Mouse (Mus musculus) adrenal gland (tissue): ENCODE data around the gene Otub2.

Experiments
- intact Hi-C: fragments of 180-260 bp; cut with DNase I; formaldehyde crosslinking; loops from one replicate; pipeline ENCODE4 v1.15.1; 2025
- long read RNA-seq, 2 experiments: library from polyadenylated mRNA; unstranded; transcript quantifications; one replicate each; pipeline ENCODE4 v2.0.0; 2020; ENCODE audit warnings: borderline replicate concordance in 1 of 2; ENCODE audit not compliant: insufficient replicate concordance in 1 of 2

The Otub2 gene
- long read RNA-seq, experiment 1, partial matches to known transcripts: 0 of 2 reads
- long read RNA-seq, experiment 1, other reads (novel, unspliced or antisense): 0 of 2 reads
- long read RNA-seq, experiment 2, partial matches to known transcripts: 1 of 5 reads
- long read RNA-seq, experiment 2, other reads (novel, unspliced or antisense): 0 of 5 reads

DNA sequence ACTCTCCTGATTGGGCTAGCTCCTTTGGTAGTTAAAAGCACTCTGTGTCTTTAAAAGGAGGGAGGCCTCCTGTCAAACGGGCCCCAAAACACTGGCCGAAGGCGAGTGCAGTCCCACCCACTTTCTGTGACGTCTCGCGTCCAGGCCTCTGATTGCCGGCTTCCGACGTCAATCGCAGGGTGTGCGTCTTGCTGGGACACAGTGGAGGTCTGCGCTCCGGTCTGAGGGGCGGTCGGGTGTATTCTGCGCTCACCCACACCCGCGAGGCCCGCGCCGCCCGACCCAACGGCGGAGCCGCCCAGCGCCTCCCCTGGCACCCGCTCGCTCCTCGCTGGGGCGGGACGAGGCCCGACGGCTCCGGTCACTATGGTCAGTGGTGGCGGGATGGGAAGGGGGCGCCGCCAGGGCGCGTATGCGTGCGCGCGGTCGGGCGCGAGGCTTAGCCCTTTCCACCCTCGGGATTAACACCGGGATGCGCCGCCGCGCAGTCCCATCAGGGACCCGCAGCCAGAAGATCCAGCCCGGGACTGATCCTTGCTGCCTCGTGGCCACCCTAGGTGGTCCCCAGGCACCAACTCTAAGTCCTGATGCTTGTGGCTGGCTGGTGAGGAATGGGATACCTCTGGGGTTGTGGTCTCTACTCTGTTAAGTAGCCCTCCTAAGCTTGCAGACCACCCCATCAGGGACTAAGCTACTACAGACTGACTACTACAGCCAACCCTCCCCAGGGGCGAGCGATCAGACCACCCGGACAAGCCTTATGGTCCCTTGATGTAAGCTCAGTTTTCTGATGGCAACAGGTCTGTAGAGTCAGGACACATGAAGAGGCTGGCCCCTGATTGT lies at the start of gene Otub2:
Gene Otub2 (plus strand): TSS at position 178 of the 843 bp plus-strand sequence.
- intact Hi-C loops: no loop called here

GRCm38 (mm10) chr12:103341212-103341611 lies 47.3 kb upstream of the Otub2 start:
- intact Hi-C loops: no loop called here

DNA sequence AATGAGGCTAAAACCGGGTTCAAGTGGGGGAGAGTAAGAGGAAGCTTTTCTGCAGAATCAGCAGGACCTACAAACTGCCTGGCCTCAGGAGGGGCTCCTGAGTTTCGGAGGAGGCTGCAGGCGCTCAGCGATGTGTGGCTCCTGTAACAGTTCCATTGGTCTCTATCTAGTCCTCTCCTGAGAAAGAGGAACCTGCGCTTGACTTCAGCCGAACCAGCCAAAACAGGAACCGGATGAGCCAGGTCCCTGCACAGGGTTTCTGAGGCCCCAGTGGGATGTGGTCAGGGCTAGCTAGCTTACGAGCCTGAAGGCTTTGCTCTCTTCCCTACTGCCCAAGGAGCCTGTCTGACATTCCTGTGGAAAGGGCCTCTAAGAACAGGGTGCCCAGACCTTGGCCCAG lies 45.0 kb upstream of the Otub2 start:
- intact Hi-C loops: no loop called here

DNA sequence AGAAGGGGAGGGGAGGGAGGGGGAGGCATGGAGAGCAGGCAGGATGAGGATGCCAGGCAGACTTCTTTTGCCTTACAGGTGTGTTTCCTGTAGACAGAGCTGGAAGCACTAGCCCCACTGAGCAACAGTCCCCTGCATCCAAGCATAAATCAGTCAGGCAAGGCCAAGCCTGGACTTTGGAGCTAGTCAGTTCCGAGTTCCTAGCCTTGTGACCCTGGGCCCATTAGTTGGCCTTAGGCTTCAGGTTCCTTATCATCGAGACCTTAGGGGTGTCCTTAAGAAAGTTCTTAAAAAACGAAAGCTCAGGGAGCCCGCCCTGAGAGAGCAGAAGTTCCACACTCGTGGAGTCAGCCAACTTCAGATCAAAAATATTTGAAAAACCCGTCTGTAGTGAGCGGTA lies 43.5 kb upstream of the Otub2 start:
- intact Hi-C loops: no loop called here

- intact Hi-C loops: no loop called here
These were observed 41.5 kb upstream of the Otub2 start for GRCm38 (mm10) chr12:103346945-103347344.

DNA sequence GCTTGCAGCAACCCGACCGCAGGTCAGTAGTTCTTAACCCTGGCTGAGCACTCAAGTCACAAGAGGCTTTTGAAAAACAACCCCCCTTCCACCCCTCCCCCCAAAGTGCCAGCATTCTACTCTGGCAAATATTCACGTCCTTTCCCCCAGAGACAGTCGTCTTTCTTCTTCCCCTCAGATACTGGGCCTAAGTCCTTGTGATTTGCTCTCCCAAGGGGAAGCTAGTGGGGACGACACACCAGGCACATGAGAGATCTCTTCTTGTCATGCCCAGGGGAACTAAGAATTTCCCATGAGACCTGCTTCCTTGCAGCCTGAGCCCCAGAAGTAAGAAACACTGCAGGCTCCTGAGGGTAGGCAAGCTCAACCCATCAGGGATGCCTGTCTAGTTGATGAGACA lies 41.1 kb upstream of the Otub2 start:
- intact Hi-C loops: no loop called here

GRCm38 (mm10) chr12:103348506-103348905 lies 40.0 kb upstream of the Otub2 start:
- intact Hi-C loops: no loop called here

- intact Hi-C loops: no loop called here
These were observed 35.7 kb upstream of the Otub2 start for GRCm38 (mm10) chr12:103352735-103353134.

DNA sequence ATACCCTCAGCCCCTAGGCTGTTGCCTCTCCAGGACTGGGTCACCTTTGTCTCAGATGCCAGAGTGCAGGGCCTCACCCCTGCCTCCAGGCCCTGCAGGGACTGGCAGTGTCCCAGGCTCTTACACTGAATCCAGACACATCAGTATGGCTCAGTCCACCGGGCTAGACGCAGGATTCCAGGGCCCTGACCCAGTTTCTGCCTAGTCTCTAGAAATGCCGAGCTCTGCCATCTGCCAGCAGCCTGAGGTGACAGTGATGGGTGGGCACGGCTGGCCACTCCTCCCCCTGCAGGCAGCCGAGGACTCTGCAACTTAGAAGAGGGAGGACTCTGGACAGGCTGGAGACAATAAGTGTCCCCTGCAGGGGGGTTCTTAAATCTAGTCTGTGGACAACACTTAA lies 34.9 kb upstream of the Otub2 start:
- intact Hi-C loops: no loop called here

- intact Hi-C loops: no loop called here
These were observed 32.6 kb upstream of the Otub2 start, which contains the start of gene Asb2 for GRCm38 (mm10) chr12:103355746-103356414. Gene Asb2 (minus strand): TSS chr12:103356001.

GRCm38 (mm10) chr12:103356415-103356748 lies 32.1 kb upstream of the Otub2 start:
- intact Hi-C loops: no loop called here

DNA sequence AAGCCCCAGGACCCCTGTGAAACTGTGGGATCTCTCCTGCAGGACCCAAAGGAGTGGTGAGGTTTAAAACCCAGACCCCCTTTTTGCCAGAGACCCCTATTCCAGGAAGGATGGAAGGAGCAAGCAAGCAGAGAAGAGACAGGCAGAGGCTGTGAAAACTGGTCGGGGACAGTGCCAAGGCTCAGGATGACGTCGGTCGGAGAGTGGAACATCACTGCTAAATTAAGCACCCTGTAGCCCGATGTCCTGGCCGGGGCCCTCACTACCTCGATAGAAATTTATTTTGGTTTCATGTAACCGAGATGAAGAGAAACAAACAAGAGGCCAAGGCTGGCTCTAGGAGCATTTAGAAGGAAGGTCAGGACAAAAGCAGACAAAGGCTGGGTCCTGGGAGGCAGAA lies 30.3 kb upstream of the Otub2 start:
- intact Hi-C loops: no loop called here

DNA sequence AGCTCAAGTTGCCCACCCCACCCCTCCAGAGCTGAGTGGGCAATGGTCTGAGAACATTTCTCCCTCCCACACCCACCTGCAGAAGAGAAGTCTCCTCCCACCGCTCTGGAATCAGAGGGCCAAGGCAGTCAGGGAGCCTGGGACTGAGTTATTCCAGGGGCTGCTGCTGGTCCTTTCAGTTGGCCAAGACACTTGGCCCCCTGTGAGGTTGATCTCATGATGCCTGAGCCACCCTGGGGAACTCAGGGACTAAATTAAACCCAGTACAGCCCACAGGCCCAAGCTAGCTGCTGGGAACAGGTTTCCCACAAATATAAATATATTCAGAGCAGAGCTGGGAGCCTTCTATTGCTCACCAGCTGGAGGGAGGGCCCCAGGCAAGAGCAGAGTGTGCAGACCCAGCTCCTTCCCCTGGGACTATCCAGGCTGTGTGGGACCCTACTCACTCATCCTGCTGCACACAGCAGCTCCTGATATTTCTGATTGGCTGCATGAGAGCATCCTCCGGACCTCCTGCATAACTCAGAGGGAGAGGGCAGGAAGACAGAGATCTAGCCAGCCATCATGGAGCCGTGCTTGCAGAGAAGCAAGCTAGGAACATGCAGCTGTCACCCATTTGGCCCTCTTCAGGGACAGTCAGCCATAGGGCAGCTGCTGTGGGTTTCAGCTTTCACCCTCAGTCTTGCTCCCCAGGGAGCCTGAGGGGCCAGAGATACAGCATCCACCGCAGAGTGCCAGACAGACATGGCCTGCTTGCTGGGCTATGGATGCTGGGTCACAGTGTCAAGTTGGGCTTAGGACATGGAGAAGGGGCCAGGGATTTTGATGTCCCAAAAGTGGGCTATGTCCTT lies 29.3 kb upstream of the Otub2 start:
- intact Hi-C loops: no loop called here

DNA sequence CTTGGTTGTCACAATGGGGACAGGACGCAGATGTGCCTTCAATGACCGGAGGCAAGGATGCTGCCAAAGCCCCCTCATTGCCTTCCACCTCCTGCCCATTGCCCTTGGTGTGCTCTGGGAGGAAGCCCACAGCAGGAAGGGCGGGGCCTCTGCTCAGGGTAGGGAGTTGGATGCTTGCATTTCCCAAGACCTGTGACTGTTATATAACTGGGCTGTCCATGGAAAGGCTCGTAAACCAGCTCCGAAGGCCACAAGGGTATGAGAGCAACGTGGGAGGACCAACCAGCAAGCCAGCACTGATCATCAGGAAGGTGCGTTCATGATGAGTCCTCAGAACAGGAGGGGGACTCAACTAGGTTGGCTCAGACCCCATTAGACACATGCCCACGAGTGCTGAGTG lies 27.7 kb upstream of the Otub2 start:
- intact Hi-C loops: no loop called here

DNA sequence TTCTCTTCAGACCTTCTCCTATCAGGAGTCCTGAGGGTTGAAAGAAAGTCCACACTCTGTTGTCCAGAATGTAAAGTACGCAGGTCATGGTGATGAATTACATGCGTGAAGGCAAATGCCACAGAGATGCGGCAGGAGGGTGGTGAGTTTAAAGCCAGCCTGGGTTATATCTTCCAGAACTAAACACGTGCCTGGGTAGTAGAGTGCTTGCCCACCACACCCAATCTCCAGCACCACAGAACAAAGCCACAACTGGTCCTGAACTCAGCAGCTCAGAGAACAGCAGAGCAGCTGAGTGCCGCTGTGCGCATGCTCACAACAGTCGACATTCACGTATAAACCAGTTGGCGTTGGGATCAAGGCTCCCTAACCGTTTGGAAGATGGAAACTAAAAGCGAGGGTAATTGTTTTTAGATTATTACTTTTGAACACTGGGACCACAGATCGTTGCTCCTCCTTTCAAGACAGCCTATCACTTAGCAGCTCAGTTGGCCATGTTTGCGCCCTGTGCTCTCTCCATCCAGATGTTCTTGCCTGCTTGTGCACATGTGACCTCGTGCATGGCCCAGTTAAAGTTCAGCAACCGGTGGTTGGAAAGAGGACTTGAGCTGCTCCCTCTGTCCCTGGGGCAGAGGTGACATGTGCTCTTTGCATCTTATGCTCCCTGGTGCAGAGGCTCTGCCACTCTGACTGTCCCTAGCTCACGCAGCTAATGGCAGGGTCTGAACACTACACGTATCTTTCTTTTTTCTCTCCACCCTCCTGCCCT lies 26.8 kb upstream of the Otub2 start:
- intact Hi-C loops: no loop called here

GRCm38 (mm10) chr12:103362336-103362735 lies 26.1 kb upstream of the Otub2 start:
- intact Hi-C loops: no loop called here

DNA sequence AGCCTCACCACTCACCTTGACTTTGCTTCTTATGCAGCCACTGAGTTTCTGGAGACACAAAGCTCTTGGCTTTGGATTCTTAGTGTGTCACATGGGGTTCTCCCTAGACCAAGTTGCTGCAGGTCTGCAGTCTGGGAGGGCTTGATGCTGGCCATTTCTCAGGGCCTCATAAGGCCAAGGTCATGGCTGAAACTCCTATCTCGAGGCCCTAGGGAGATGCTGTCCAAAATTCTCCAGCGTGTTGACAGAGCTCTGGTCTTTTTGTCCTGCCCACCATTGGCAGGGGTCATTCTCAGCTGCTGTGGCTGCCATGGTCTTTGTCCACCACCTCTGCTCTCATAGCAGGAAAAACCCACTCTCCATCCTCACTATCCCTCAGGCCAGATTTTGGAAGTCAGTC lies 21.3 kb upstream of the Otub2 start:
- intact Hi-C loops: no loop called here

- intact Hi-C loops: no loop called here
These were observed 20.7 kb upstream of the Otub2 start for GRCm38 (mm10) chr12:103367620-103368325.

GRCm38 (mm10) chr12:103368326-103368669 lies 20.2 kb upstream of the Otub2 start:
- intact Hi-C loops: no loop called here

GRCm38 (mm10) chr12:103368777-103369176 lies 19.7 kb upstream of the Otub2 start:
- intact Hi-C loops: no loop called here
